Mouse (Mus musculus): ENCODE data around the gene Crabp1. TPM values are rescaled to one million over a fixed set of nuclear protein-coding genes. Genes with fewer than 3 reads are reported as not detected.

The Crabp1 gene
- 0.77 TPM for polyA plus RNA-seq (2014; fragmentation: Illumina TruSeq; extraction: RNeasy Lipid Tissue Mini Kit (QIAGEN cat#74804); ENCODE audit: low read depth, low replicate concordance)

DNA sequence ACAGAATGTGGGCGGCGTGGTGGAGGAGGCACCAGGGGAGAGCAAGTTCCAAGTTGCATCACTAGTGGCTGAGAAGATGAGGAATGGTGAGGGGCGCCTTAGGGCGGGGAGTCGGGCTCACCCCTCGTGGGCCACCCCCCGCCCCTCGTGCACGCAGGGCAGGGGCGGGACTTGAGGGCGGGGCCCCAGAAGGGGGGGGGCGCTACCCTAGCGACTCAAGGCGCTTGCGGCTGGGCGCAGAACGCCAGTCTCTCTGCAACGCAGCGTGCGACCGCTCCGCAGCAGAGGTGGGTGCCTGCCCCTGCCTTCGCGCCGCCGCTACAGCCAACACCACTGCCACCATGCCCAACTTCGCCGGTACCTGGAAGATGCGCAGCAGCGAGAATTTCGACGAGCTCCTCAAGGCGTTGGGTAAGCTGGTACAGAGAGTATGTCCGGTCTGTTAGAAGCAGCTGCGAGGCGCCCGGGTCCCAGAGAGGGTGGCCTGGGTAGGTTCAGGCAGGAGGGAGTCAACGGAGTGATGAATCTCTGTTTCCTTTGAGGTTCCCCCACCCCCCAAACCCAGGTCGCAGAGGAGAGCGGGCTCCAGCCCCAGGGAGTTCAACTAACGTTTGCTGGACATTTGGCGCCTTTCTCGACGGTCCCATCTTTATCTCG is at the start of gene Crabp1:
Crabp1 (plus strand) TSS at position 188 of the 657 bp plus-strand sequence.

GRCm38 (mm10) chr9:54733921-54734638 is 30.5 kb upstream of the Crabp1 start, which contains the start of gene Wdr61:
Gene Wdr61 (minus strand): TSS chr9:54734519.

Other genes with a start within 250 kb of the Crabp1 start
- 1.8 TPM for gene Sh2d7, start 225.8 kb upstream of the Crabp1 start, polyA plus RNA-seq (2014; fragmentation: Illumina TruSeq; extraction: RNeasy Lipid Tissue Mini Kit (QIAGEN cat#74804); ENCODE audit: low read depth, low replicate concordance)
- 0.53 TPM for gene Cib2, start 204.5 kb upstream of the Crabp1 start, polyA plus RNA-seq (2014; fragmentation: Illumina TruSeq; extraction: RNeasy Lipid Tissue Mini Kit (QIAGEN cat#74804); ENCODE audit: low read depth, low replicate concordance)
- 37.0 TPM for gene Idh3a, start 178.4 kb upstream of the Crabp1 start, polyA plus RNA-seq (2014; fragmentation: Illumina TruSeq; extraction: RNeasy Lipid Tissue Mini Kit (QIAGEN cat#74804); ENCODE audit: low read depth, low replicate concordance)
- 15.5 TPM for gene Acsbg1, start 102.9 kb upstream of the Crabp1 start, polyA plus RNA-seq (2014; fragmentation: Illumina TruSeq; extraction: RNeasy Lipid Tissue Mini Kit (QIAGEN cat#74804); ENCODE audit: low read depth, low replicate concordance)
- gene Dnaja4, start 65.9 kb upstream of the Crabp1 start, polyA plus RNA-seq (2014; fragmentation: Illumina TruSeq; extraction: RNeasy Lipid Tissue Mini Kit (QIAGEN cat#74804); ENCODE audit: low read depth, low replicate concordance) = 340 TPM
- 49.8 TPM for gene Wdr61, start 30.2 kb upstream of the Crabp1 start, polyA plus RNA-seq (2014; fragmentation: Illumina TruSeq; extraction: RNeasy Lipid Tissue Mini Kit (QIAGEN cat#74804); ENCODE audit: low read depth, low replicate concordance)
- gene Ireb2, start 99.0 kb downstream of the Crabp1 start, polyA plus RNA-seq (2014; fragmentation: Illumina TruSeq; extraction: RNeasy Lipid Tissue Mini Kit (QIAGEN cat#74804); ENCODE audit: low read depth, low replicate concordance) = 130 TPM
- 1.6 TPM for gene Hykk, start 152.5 kb downstream of the Crabp1 start, polyA plus RNA-seq (2014; fragmentation: Illumina TruSeq; extraction: RNeasy Lipid Tissue Mini Kit (QIAGEN cat#74804); ENCODE audit: low read depth, low replicate concordance)
- 228 TPM for gene Psma4, start 186.0 kb downstream of the Crabp1 start, polyA plus RNA-seq (2014; fragmentation: Illumina TruSeq; extraction: RNeasy Lipid Tissue Mini Kit (QIAGEN cat#74804); ENCODE audit: low read depth, low replicate concordance)
- gene AY074887, start 186.2 kb downstream of the Crabp1 start, polyA plus RNA-seq (2014; fragmentation: Illumina TruSeq; extraction: RNeasy Lipid Tissue Mini Kit (QIAGEN cat#74804); ENCODE audit: low read depth, low replicate concordance) = not detected
- gene Chrna5, start 216.1 kb downstream of the Crabp1 start, polyA plus RNA-seq (2014; fragmentation: Illumina TruSeq; extraction: RNeasy Lipid Tissue Mini Kit (QIAGEN cat#74804); ENCODE audit: low read depth, low replicate concordance) = 35.9 TPM